Mouse (Mus musculus): ENCODE data around the gene Sdhaf4. TPM values are rescaled to one million over a fixed set of nuclear protein-coding genes. Genes with fewer than 3 reads are reported as not detected.
A peak's percentile ranks its signal among the peaks of the same experiment; 100 is the strongest.
"Not testable (repeated sequence)": the region's sequence is repeated elsewhere in the genome, so short reads cannot be mapped to it uniquely, and the experiment has no call there.

The Sdhaf4 gene
- 17.9 and 20.4 TPM in 2 replicates for total RNA-seq (2017)

- ATAC-seq (replicated peaks; ENCODE audit: low read depth, poor library complexity, severe bottlenecking): peak; percentile 96
These were observed at the start of gene Sdhaf4 for GRCm38 (mm10) chr1:24005070-24005804. TSS of gene Sdhaf4 (minus strand) at chr1:24005656.

- ATAC-seq (replicated peaks; ENCODE audit: low read depth, poor library complexity, severe bottlenecking): no peak
These were observed 41.5 kb upstream of the Sdhaf4 start for GRCm38 (mm10) chr1:24046730-24047510.

- ATAC-seq (replicated peaks; ENCODE audit: low read depth, poor library complexity, severe bottlenecking): no peak
These were observed 40.2 kb upstream of the Sdhaf4 start for GRCm38 (mm10) chr1:24045627-24046026.

- ATAC-seq (replicated peaks; ENCODE audit: low read depth, poor library complexity, severe bottlenecking): no peak
These were observed 37.6 kb upstream of the Sdhaf4 start for GRCm38 (mm10) chr1:24043007-24043406.

- ATAC-seq (replicated peaks; ENCODE audit: low read depth, poor library complexity, severe bottlenecking): peak; percentile 86
These were observed 28.4 kb upstream of the Sdhaf4 start for GRCm38 (mm10) chr1:24033759-24034423.

GRCm38 (mm10) chr1:24010821-24011220 is 5.4 kb upstream of the Sdhaf4 start:
- no peak for ATAC-seq (replicated peaks; ENCODE audit: low read depth, poor library complexity, severe bottlenecking)

- no peak for ATAC-seq (replicated peaks; ENCODE audit: low read depth, poor library complexity, severe bottlenecking)
These were observed 4.6 kb upstream of the Sdhaf4 start for GRCm38 (mm10) chr1:24010016-24010415.

- ATAC-seq (replicated peaks; ENCODE audit: low read depth, poor library complexity, severe bottlenecking): no peak
These were observed 2.2 kb upstream of the Sdhaf4 start for GRCm38 (mm10) chr1:24007621-24008020.

GRCm38 (mm10) chr1:23999318-23999717 is 6.1 kb downstream of the Sdhaf4 start:
- peak; percentile 24; the same call in 1 of the 2 replicates for ATAC-seq (replicated peaks; ENCODE audit: low read depth, poor library complexity, severe bottlenecking)

- 0 out of 2 replicates have a peak, but pooled peaks have one; percentile 20 for ATAC-seq (replicated peaks; ENCODE audit: low read depth, poor library complexity, severe bottlenecking)
These were observed 6.6 kb downstream of the Sdhaf4 start for GRCm38 (mm10) chr1:23998866-23999265.

GRCm38 (mm10) chr1:23998120-23998810 is 7.2 kb downstream of the Sdhaf4 start:
- ATAC-seq (replicated peaks; ENCODE audit: low read depth, poor library complexity, severe bottlenecking): peak; percentile 62; the same call in 1 of the 2 replicates

GRCm38 (mm10) chr1:23997493-23997892 is 8.0 kb downstream of the Sdhaf4 start:
- no peak for ATAC-seq (replicated peaks; ENCODE audit: low read depth, poor library complexity, severe bottlenecking)

GRCm38 (mm10) chr1:23995420-23995819 is 10.0 kb downstream of the Sdhaf4 start:
- ATAC-seq (replicated peaks; ENCODE audit: low read depth, poor library complexity, severe bottlenecking): no peak

- ATAC-seq (replicated peaks; ENCODE audit: low read depth, poor library complexity, severe bottlenecking): peak; percentile 93
These were observed 22.3 kb downstream of the Sdhaf4 start for GRCm38 (mm10) chr1:23983118-23983517.

GRCm38 (mm10) chr1:23978281-23978680 is 27.2 kb downstream of the Sdhaf4 start:
- ATAC-seq (replicated peaks; ENCODE audit: low read depth, poor library complexity, severe bottlenecking): no peak

- not testable (repeated sequence) for ATAC-seq (replicated peaks; ENCODE audit: low read depth, poor library complexity, severe bottlenecking)
These were observed 34.3 kb downstream of the Sdhaf4 start for GRCm38 (mm10) chr1:23971159-23971558.

GRCm38 (mm10) chr1:23968027-23968725 is 37.3 kb downstream of the Sdhaf4 start:
- 0 out of 2 replicates have a peak, but pooled peaks have one; percentile 17 for ATAC-seq (replicated peaks; ENCODE audit: low read depth, poor library complexity, severe bottlenecking)

GRCm38 (mm10) chr1:23966226-23966625 is 39.2 kb downstream of the Sdhaf4 start:
- ATAC-seq (replicated peaks; ENCODE audit: low read depth, poor library complexity, severe bottlenecking): peak; percentile 90

GRCm38 (mm10) chr1:23959415-23959732 is 46.1 kb downstream of the Sdhaf4 start:
- ATAC-seq (replicated peaks; ENCODE audit: low read depth, poor library complexity, severe bottlenecking): no peak
